Mouse (Mus musculus) liver, embryonic 14.5 days (tissue): Measurements from ENCODE around the gene Wbp1l.

Experiments used
- CTCF ChIP-seq: IDR thresholded peaks from 2 replicates; pipeline ENCODE4 v1.5.1; 2016; ENCODE audit warnings: antibody characterized with exemption, low read depth, control low read depth
- EP300 ChIP-seq: IDR thresholded peaks from 2 replicates; pipeline ENCODE4 v1.6.1; 2016; ENCODE audit warnings: antibody characterized with exemption, low read depth

DNA sequence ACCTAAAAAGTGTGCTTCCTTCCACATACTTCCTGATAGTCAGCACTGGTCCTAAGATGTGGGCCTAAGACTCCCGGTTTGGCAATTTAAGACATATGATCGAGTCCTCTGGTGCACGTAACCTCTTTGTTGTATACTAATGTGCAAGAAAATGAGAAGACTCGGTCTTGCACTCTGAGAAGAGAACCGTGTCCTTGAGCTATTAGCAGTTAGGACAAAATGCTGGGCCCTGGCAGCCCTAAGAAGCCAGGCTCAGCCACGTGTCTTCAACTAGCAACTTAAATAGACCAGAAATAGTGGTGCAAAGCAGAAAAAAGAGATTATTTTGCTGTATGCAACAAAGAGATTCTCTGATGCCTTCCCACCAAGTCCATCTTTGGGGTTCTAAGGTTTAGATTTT lies 63.9 kb downstream of the Wbp1l start:
- TF ChIP-seq CTCF, result no peak
- TF ChIP-seq EP300, result no peak
